Mouse (Mus musculus) hindbrain, embryonic 16.5 days (tissue): ENCODE measurements around the gene Gm42517. TPM values are rescaled to one million over a fixed set of nuclear protein-coding genes. Genes with fewer than 3 reads are reported as not detected.

Experiments
- ATAC-seq: fragments of 200-750 bp; cut with Nextera tagmentation; 2 replicates; pipeline ENCODE4 v1.8.0; 2017; ENCODE audit warnings: moderate TSS enrichment, moderate library complexity
- H3K27ac ChIP-seq: fragments of 300-500 bp; sonication (generic); 2 replicates; pipeline ENCODE4 v1.5.1; 2014; ENCODE audit warnings: low read depth, mild to moderate bottlenecking, control low read depth, low read length, moderate library complexity
- H3K27me3 ChIP-seq: fragments of 300-500 bp; sonication (generic); replicated peaks from 2 replicates; pipeline ENCODE4 v1.6.1; 2014; ENCODE audit warnings: low read length; ENCODE audit not compliant: control insufficient read depth, insufficient read depth
- H3K36me3 ChIP-seq: fragments of 300-500 bp; sonication (generic); 2 replicates; pipeline ENCODE4 v1.6.1; 2014; ENCODE audit warnings: mild to moderate bottlenecking, low read length, moderate library complexity, mixed read lengths; ENCODE audit not compliant: control insufficient read depth, insufficient read depth
- H3K4me1 ChIP-seq: fragments of 300-500 bp; sonication (generic); 2 replicates; pipeline ENCODE4 v1.6.1; 2014; ENCODE audit warnings: low read depth, low read length; ENCODE audit not compliant: control insufficient read depth, insufficient read depth
- H3K4me2 ChIP-seq: fragments of 300-500 bp; sonication (generic); 2 replicates; pipeline ENCODE4 v1.6.1; 2014; ENCODE audit warnings: mild to moderate bottlenecking, low read length, control low read depth, moderate library complexity
- H3K4me3 ChIP-seq: fragments of 300-500 bp; sonication (generic); 2 replicates; pipeline ENCODE4 v1.5.1; 2014; ENCODE audit warnings: mild to moderate bottlenecking, low read length, control low read depth, moderate library complexity
- H3K9ac ChIP-seq: fragments of 300-500 bp; sonication (generic); 2 replicates; pipeline ENCODE4 v1.6.1; 2014; ENCODE audit warnings: low read depth, mild to moderate bottlenecking, control low read depth, low read length, moderate library complexity
- H3K9me3 ChIP-seq: fragments of 300-500 bp; sonication (generic); 2 replicates; pipeline ENCODE4 v1.6.1; 2014; ENCODE audit warnings: mild to moderate bottlenecking, low read length, moderate library complexity; ENCODE audit not compliant: control insufficient read depth
- WGBS: fragments of 180-500 bp; shearing (Covaris S2); extraction: QIAGEN DNeasy Blood & Tissue Kit; methylation state at CpG from one replicate; pipeline ENCODE4 v1.1.7; 2014; 5-methylcytosine and 5-hydroxymethylcytosine counted together
- polyA plus RNA-seq: library from polyadenylated mRNA; unstranded; fragments of >200 nt; fragmentation: Nextera tagmentation; extraction: Ambion mirVana; gene quantifications from 2 replicates; pipeline ENCODE4 v1.2.1, GENCODE M21; 2015

Gene Gm42517
- 3.2 and 3.6 TPM in 2 replicates for polyA plus RNA-seq

- Histone ChIP-seq H3K9ac (peak within 1 kb of the TSS; percentile 85), H3K27ac (peak within 1 kb of the TSS; percentile 51), H3K4me2 (peak within 1 kb of the TSS; percentile 96), H3K27me3 (peaks cover 49% of the 10 kb centered on the region), H3K9me3 (no peaks in the 10 kb centered on the region), H3K36me3 (no peaks in the 10 kb centered on the region), H3K4me1 (peaks cover 22% of the 10 kb centered on the region), H3K4me3 (peak within 1 kb of the TSS; percentile 86)
- ATAC-seq, result peak; percentile 47
- 2% methylated on average over 29 of the region's 36 CpGs for WGBS
Measured at GRCm38 (mm10) chr5:108367871-108368332, at the start of gene Gm42517. Gm42517 (minus strand) TSS chr5:108367922.

- WGBS, result 75% methylated on average over 2 of the region's 2 CpGs
- no peaks in the 10 kb centered on the region for H3K9me3 ChIP-seq
- H3K27ac ChIP-seq, result no peak overlapping the region
- no peaks in the 10 kb centered on the region for H3K27me3 ChIP-seq
- H3K4me3 ChIP-seq, result no peak overlapping the region
- H3K36me3 ChIP-seq, result no peaks in the 10 kb centered on the region
- H3K9ac ChIP-seq, result no peak overlapping the region
- H3K4me1 ChIP-seq, result no peaks in the 10 kb centered on the region
- ATAC-seq, result no peak
- H3K4me2 ChIP-seq, result no peak overlapping the region
Measured at GRCm38 (mm10) chr5:108414711-108415110, 47.0 kb upstream of the Gm42517 start.

- Histone ChIP-seq H3K4me1 (no peaks in the 10 kb centered on the region), H3K27ac (no peak overlapping the region), H3K9me3 (no peaks in the 10 kb centered on the region), H3K36me3 (no peaks in the 10 kb centered on the region), H3K4me3 (no peak overlapping the region), H3K9ac (no peak overlapping the region), H3K27me3 (no peaks in the 10 kb centered on the region), H3K4me2 (no peak overlapping the region)
- ATAC-seq, result no peak
- WGBS, result 90% methylated on average over 2 of the region's 2 CpGs
Measured at GRCm38 (mm10) chr5:108406977-108407376, 39.3 kb upstream of the Gm42517 start.

GRCm38 (mm10) chr5:108405460-108405859, 37.7 kb upstream of the Gm42517 start:
- Histone ChIP-seq H3K27ac (no peak overlapping the region), H3K4me3 (no peak overlapping the region), H3K36me3 (no peaks in the 10 kb centered on the region), H3K9ac (no peak overlapping the region), H3K4me2 (no peak overlapping the region), H3K27me3 (no peaks in the 10 kb centered on the region), H3K9me3 (no peaks in the 10 kb centered on the region), H3K4me1 (no peaks in the 10 kb centered on the region)
- no peak for ATAC-seq
- 76% methylated on average over 1 of the region's 1 CpGs for WGBS

- ATAC-seq, result no peak
- WGBS, result 78% methylated on average over 4 of the region's 4 CpGs
- H3K9ac ChIP-seq, result no peak overlapping the region
- H3K36me3 ChIP-seq, result no peaks in the 10 kb centered on the region
- H3K27me3 ChIP-seq, result no peaks in the 10 kb centered on the region
- no peaks in the 10 kb centered on the region for H3K9me3 ChIP-seq
- no peak overlapping the region for H3K4me3 ChIP-seq
- no peak overlapping the region for H3K27ac ChIP-seq
- no peak overlapping the region for H3K4me2 ChIP-seq
- no peaks in the 10 kb centered on the region for H3K4me1 ChIP-seq
Measured at GRCm38 (mm10) chr5:108403453-108403852, 35.7 kb upstream of the Gm42517 start.

GRCm38 (mm10) chr5:108389744-108390143, 22.0 kb upstream of the Gm42517 start:
- WGBS, result 68% methylated on average over 3 of the region's 3 CpGs
- ATAC-seq, result no peak
- H3K36me3 ChIP-seq, result no peaks in the 10 kb centered on the region
- no peak overlapping the region for H3K4me3 ChIP-seq
- no peaks in the 10 kb centered on the region for H3K4me1 ChIP-seq
- H3K4me2 ChIP-seq, result no peak overlapping the region
- no peaks in the 10 kb centered on the region for H3K27me3 ChIP-seq
- H3K9ac ChIP-seq, result no peak overlapping the region
- no peaks in the 10 kb centered on the region for H3K9me3 ChIP-seq
- H3K27ac ChIP-seq, result no peak overlapping the region

GRCm38 (mm10) chr5:108388201-108388600, 20.5 kb upstream of the Gm42517 start, which contains the start of gene Pde6b:
Pde6b (plus strand) TSS chr5:108388391.
- no peak for ATAC-seq
- no peak within 1 kb of the TSS for H3K9ac ChIP-seq
- 79% methylated on average over 7 of the region's 7 CpGs for WGBS
- H3K4me2 ChIP-seq, result no peak within 1 kb of the TSS
- no peak within 1 kb of the TSS for H3K4me3 ChIP-seq
- no peaks in the 10 kb centered on the region for H3K27me3 ChIP-seq
- H3K36me3 ChIP-seq, result no peaks in the 10 kb centered on the region
- no peaks in the 10 kb centered on the region for H3K4me1 ChIP-seq
- H3K9me3 ChIP-seq, result no peaks in the 10 kb centered on the region
- H3K27ac ChIP-seq, result no peak within 1 kb of the TSS

- Histone ChIP-seq H3K4me3 (no peak overlapping the region), H3K4me1 (no peaks in the 10 kb centered on the region), H3K27me3 (no peaks in the 10 kb centered on the region), H3K9ac (no peak overlapping the region), H3K9me3 (0 out of 2 replicates have a peak, but pooled peaks cover 2% of the 10 kb centered on the region), H3K27ac (no peak overlapping the region), H3K36me3 (no peaks in the 10 kb centered on the region), H3K4me2 (no peak overlapping the region)
- ATAC-seq, result no peak
- 63% methylated on average over 4 of the region's 4 CpGs for WGBS
Measured at GRCm38 (mm10) chr5:108386449-108386848, 18.7 kb upstream of the Gm42517 start.

GRCm38 (mm10) chr5:108385632-108386031, 17.9 kb upstream of the Gm42517 start:
- Histone ChIP-seq H3K4me1 (no peaks in the 10 kb centered on the region), H3K36me3 (no peaks in the 10 kb centered on the region), H3K27ac (no peak overlapping the region), H3K9me3 (0 out of 2 replicates have a peak, but pooled peaks cover 2% of the 10 kb centered on the region), H3K27me3 (no peaks in the 10 kb centered on the region), H3K9ac (no peak overlapping the region), H3K4me2 (no peak overlapping the region), H3K4me3 (no peak overlapping the region)
- 78% methylated on average over 2 of the region's 2 CpGs for WGBS
- no peak for ATAC-seq
